Mouse (Mus musculus): ENCODE results near the gene Hcfc1. TPM values are rescaled to one million over a fixed set of nuclear protein-coding genes. Genes with fewer than 3 reads are reported as not detected.
A peak's percentile ranks its signal among the peaks of the same experiment; 100 is the strongest.

The Hcfc1 gene
- polyA plus RNA-seq, 1 experiment from 2014 or later = 41.4 TPM

DNA sequence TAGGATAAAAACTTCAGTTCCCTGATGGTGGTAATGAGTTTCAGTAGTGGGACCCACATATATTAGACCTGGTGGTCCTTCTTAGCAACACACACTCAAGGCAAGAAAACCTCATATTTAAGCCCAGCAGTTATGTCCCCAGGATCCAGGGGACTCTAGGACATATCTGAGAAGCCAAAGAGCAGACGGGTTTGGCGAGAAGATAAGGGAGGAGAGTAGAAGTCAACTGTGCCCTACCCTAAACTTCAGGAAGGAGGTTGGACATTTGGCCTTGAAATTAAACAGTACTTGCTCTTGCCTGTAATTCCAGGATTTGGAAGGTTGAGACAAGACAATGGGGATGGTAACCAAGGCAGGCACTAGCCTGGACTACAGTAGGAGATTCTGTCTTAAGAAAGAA lies 3.6 kb upstream of the Hcfc1 start:
- Histone ChIP-seq H3K27ac (replicated peaks) (no peak overlapping the region), H3K4me2 (no peak overlapping the region), H3K36me3 (no peaks in the 10 kb centered on the region), H3K4me1 (peaks cover under 1% of the 10 kb centered on the region; the same call in 1 of the 2 replicates), H3K27me3 (replicated peaks) (no peaks in the 10 kb centered on the region), H3K9ac (replicated peaks) (no peak overlapping the region), H3K4me3 (replicated peaks) (no peak overlapping the region), H3K9me3 (replicated peaks) (no peaks in the 10 kb centered on the region)
- no peak for ATAC-seq (ENCODE audit: low FRiP score)
- 96% methylated on average over 2 of the region's 2 CpGs for WGBS

- Histone ChIP-seq H3K27ac (replicated peaks) (0 out of 2 replicates have a peak overlapping the region, but pooled peaks have one; percentile 28), H3K9ac (replicated peaks) (no peak overlapping the region), H3K27me3 (replicated peaks) (no peaks in the 10 kb centered on the region), H3K4me1 (peaks cover 6% of the 10 kb centered on the region), H3K4me2 (no peak overlapping the region), H3K4me3 (replicated peaks) (no peak overlapping the region), H3K36me3 (no peaks in the 10 kb centered on the region), H3K9me3 (replicated peaks) (no peaks in the 10 kb centered on the region)
- no peak for ATAC-seq (ENCODE audit: low FRiP score)
- 85% methylated on average over 1 of the region's 1 CpGs for WGBS
Observed at GRCm38 (mm10) chrX:73969167-73969566, 3.0 kb upstream of the Hcfc1 start.

DNA sequence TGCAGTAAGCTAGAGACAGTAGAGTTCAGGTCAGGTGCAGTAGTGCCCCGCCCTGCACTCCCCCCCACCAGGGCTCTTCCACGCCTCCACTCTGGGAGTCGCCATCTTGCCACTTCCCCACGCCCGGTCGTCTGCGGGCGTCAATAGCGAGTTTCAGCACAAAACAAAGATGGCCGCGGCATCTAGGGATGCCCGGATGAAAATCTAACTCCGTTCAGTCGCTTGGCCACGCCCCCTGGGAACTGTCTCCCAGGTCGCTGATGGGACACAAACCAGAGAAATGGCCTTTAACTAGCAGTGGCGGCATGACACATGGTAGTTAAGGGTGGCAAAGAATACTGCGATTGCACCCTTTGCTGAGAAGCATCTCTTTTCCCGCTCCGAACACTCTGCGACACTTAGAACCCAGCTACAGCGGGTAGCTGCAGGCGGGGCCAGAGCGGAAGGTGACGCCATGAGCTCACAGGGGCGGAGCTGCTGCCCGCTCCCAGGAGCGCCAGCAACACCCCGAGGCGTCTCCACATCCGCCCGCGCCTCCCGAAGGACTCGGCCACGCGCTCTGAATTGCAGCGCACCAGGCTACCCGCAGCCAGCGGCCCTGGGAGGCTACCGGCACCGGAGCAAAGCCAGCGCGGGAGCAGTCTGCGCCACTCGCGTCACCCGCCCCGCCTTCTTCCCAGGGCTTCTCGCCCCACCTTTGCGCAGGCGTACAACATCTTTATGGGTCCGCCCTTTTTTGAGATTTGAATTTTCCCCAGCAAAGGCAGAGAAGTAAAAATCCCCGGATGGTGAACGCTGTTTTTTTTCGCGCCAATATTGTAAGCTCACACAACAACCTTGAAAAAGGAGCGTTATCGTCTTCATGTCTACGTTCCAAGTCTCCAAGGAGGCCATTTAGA lies 1.3 kb upstream of the Hcfc1 start:
- Histone ChIP-seq H3K27ac (replicated peaks) (peak overlapping the region; percentile 98), H3K4me1 (peaks cover 23% of the 10 kb centered on the region), H3K36me3 (no peaks in the 10 kb centered on the region), H3K4me3 (replicated peaks) (peak overlapping the region; percentile 65), H3K27me3 (replicated peaks) (no peaks in the 10 kb centered on the region), H3K9me3 (replicated peaks) (no peaks in the 10 kb centered on the region), H3K9ac (replicated peaks) (peak overlapping the region; percentile 62), H3K4me2 (peak overlapping the region; percentile 61)
- peak; percentile 90 for ATAC-seq (ENCODE audit: low FRiP score)
- WGBS = 15% methylated on average over 60 of the region's 60 CpGs

DNA sequence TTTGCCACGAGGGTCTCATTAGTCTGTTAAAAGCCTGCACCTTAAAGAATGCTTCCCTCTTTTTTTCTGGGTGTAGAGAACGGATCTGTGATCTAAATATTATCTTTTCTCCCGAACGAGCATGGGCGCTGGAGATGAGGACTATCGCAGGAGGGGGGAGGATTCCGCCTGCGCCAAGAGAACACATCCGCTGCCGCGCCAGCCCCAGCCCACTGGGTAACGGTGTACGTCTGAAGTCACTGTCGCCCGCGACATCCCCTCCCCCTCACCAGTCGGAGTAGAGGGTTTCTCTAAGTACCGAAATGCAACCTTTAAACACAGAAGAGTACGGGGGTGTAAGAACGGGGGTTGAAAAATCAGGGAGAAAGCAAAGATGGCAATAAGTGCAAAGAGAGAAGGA lies 850 bp downstream of the Hcfc1 start:
- 18% methylated on average over 20 of the region's 20 CpGs for WGBS
- Histone ChIP-seq H3K4me2 (peak overlapping the region; percentile 61), H3K27ac (replicated peaks) (peak overlapping the region; percentile 98), H3K36me3 (no peaks in the 10 kb centered on the region), H3K9ac (replicated peaks) (peak overlapping the region; percentile 62), H3K9me3 (replicated peaks) (no peaks in the 10 kb centered on the region), H3K4me1 (peaks cover 29% of the 10 kb centered on the region), H3K4me3 (replicated peaks) (peak overlapping the region; percentile 65), H3K27me3 (replicated peaks) (no peaks in the 10 kb centered on the region)
- no peak for ATAC-seq (ENCODE audit: low FRiP score)

DNA sequence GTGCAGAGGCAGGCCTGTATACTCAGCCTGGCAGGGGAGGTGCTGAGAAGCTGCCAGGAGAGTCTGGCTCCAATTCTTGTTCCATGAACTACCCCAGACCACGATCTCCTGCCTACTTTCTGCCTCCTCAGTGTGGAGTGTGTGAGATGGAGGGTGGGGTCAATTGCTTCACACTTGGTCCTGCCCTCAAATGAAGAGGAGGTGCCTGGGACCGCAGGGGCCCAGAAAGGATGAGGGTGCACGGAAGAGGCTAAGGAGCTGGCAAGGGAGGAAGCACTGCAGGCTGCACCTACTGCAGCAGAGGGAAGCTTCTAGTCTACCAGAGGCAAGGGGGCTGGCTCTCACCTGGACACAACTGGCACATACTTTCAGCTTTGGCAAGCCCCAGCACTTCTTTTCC lies 1.8 kb downstream of the Hcfc1 start:
- peaks cover 3% of the 10 kb centered on the region; the same call in 1 of the 2 replicates for H3K36me3 ChIP-seq
- no peaks in the 10 kb centered on the region for H3K27me3 ChIP-seq (replicated peaks)
- no peak overlapping the region for H3K27ac ChIP-seq (replicated peaks)
- peak overlapping the region; percentile 62 for H3K9ac ChIP-seq (replicated peaks)
- peak overlapping the region; percentile 61 for H3K4me2 ChIP-seq
- H3K9me3 ChIP-seq (replicated peaks) = no peaks in the 10 kb centered on the region
- WGBS = 50% methylated on average over 3 of the region's 3 CpGs
- ATAC-seq (ENCODE audit: low FRiP score) = no peak
- H3K4me3 ChIP-seq (replicated peaks) = peak overlapping the region; percentile 65
- H3K4me1 ChIP-seq = peaks cover 29% of the 10 kb centered on the region

DNA sequence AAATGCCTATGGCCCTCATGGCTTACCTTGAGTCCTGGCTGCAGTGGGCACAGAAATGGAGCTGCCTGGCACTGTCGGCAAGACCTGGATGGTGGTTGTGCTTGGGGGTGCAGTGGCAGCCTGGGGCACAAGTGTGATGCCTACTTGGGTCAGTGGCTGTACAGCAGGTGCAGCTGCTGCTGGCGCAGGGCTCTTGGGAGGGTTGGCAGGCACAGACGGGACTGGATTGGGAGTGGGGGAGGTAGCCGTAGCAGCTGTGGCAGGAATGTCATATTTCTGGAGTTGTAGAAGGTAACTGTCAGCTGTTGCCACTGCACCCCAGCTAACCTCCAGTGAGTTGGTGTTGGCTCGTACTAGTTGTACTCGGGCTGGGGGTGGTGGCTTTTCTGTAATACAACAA lies 11.2 kb downstream of the Hcfc1 start:
- H3K4me1 ChIP-seq = no peaks in the 10 kb centered on the region
- no peak overlapping the region for H3K9ac ChIP-seq (replicated peaks)
- no peak overlapping the region for H3K4me2 ChIP-seq
- H3K4me3 ChIP-seq (replicated peaks) = no peak overlapping the region
- ATAC-seq (ENCODE audit: low FRiP score) = no peak
- no peaks in the 10 kb centered on the region for H3K9me3 ChIP-seq (replicated peaks)
- no peaks in the 10 kb centered on the region for H3K27me3 ChIP-seq (replicated peaks)
- peaks cover 72% of the 10 kb centered on the region for H3K36me3 ChIP-seq
- no peak overlapping the region for H3K27ac ChIP-seq (replicated peaks)
- WGBS = 93% methylated on average over 6 of the region's 6 CpGs

- no peak overlapping the region for H3K9ac ChIP-seq (replicated peaks)
- 85% methylated on average over 5 of the region's 5 CpGs for WGBS
- H3K9me3 ChIP-seq (replicated peaks) = no peaks in the 10 kb centered on the region
- H3K4me2 ChIP-seq = no peak overlapping the region
- H3K27ac ChIP-seq (replicated peaks) = no peak overlapping the region
- peaks cover 74% of the 10 kb centered on the region for H3K36me3 ChIP-seq
- H3K4me1 ChIP-seq = no peaks in the 10 kb centered on the region
- H3K4me3 ChIP-seq (replicated peaks) = no peak overlapping the region
- H3K27me3 ChIP-seq (replicated peaks) = no peaks in the 10 kb centered on the region
- no peak for ATAC-seq (ENCODE audit: low FRiP score)
Observed at GRCm38 (mm10) chrX:73952603-73953002, 13.6 kb downstream of the Hcfc1 start.

DNA sequence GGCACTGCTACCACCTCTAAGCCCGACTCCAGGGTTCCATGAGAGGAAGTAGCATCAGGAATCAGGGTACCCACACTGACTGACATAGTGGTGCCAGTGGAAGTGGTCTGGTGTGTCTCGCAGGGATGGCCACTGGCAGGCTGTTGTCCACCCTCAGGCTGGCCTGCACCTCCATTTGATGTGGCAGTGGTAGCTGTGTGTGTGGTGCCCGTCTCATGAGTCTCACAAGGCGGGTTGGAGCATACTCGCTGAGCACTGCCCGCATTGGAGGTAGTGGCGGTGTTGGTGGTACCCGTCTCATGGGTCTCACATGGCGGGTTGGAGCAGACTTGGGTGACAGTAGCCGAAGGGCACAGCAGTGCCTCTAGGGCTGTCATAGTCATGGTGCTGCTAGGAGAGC lies 16.8 kb downstream of the Hcfc1 start:
- Histone ChIP-seq H3K27ac (replicated peaks) (no peak overlapping the region), H3K4me2 (no peak overlapping the region), H3K36me3 (peaks cover 82% of the 10 kb centered on the region), H3K4me3 (replicated peaks) (no peak overlapping the region), H3K27me3 (replicated peaks) (no peaks in the 10 kb centered on the region), H3K9ac (replicated peaks) (no peak overlapping the region), H3K4me1 (no peaks in the 10 kb centered on the region), H3K9me3 (replicated peaks) (no peaks in the 10 kb centered on the region)
- WGBS = 92% methylated on average over 10 of the region's 10 CpGs
- ATAC-seq (ENCODE audit: low FRiP score) = peak; percentile 21; the same call in 1 of the 2 replicates

GRCm38 (mm10) chrX:73948647-73949046 lies 17.5 kb downstream of the Hcfc1 start:
- no peaks in the 10 kb centered on the region for H3K4me1 ChIP-seq
- 23% methylated on average over 4 of the region's 4 CpGs for WGBS
- no peak overlapping the region for H3K4me3 ChIP-seq (replicated peaks)
- H3K27me3 ChIP-seq (replicated peaks) = no peaks in the 10 kb centered on the region
- no peaks in the 10 kb centered on the region for H3K9me3 ChIP-seq (replicated peaks)
- H3K36me3 ChIP-seq = peaks cover 84% of the 10 kb centered on the region
- no peak overlapping the region for H3K4me2 ChIP-seq
- peak; percentile 53; the same call in 1 of the 2 replicates for ATAC-seq (ENCODE audit: low FRiP score)
- H3K9ac ChIP-seq (replicated peaks) = no peak overlapping the region
- no peak overlapping the region for H3K27ac ChIP-seq (replicated peaks)

- H3K36me3 ChIP-seq = peaks cover 75% of the 10 kb centered on the region
- ATAC-seq (ENCODE audit: low FRiP score) = no peak
- no peaks in the 10 kb centered on the region for H3K27me3 ChIP-seq (replicated peaks)
- no peak overlapping the region for H3K9ac ChIP-seq (replicated peaks)
- no peak overlapping the region for H3K4me3 ChIP-seq (replicated peaks)
- no peak overlapping the region for H3K27ac ChIP-seq (replicated peaks)
- H3K9me3 ChIP-seq (replicated peaks) = no peaks in the 10 kb centered on the region
- no peaks in the 10 kb centered on the region for H3K4me1 ChIP-seq
- H3K4me2 ChIP-seq = no peak overlapping the region
- WGBS = 75% methylated on average over 6 of the region's 6 CpGs
Observed at GRCm38 (mm10) chrX:73946896-73947295, 19.3 kb downstream of the Hcfc1 start.

DNA sequence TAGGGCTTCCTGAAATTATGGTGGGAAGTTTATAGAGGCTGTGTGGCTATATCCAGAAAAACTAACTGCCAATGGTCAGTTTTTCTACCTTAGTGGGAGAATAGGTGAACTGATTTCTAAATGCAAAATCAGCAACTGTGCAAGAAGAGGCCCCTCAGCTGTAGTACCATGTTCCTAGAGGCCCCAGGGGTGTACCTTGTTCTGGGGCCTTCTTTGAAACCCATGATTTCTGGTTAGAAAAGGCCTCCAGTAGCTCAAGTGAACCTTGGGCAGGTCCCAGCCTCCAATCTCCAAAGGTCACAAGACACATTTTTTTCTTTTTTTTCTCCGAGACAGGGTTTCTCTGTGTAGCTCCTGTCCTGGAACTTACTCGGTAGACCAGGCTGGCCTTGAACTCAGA lies 23.9 kb downstream of the Hcfc1 start:
- no peaks in the 10 kb centered on the region for H3K9me3 ChIP-seq (replicated peaks)
- no peaks in the 10 kb centered on the region for H3K27me3 ChIP-seq (replicated peaks)
- ATAC-seq (ENCODE audit: low FRiP score) = no peak
- H3K4me1 ChIP-seq = no peaks in the 10 kb centered on the region
- no peak overlapping the region for H3K4me3 ChIP-seq (replicated peaks)
- no peak overlapping the region for H3K27ac ChIP-seq (replicated peaks)
- no peak overlapping the region for H3K9ac ChIP-seq (replicated peaks)
- H3K4me2 ChIP-seq = no peak overlapping the region
- peaks cover 45% of the 10 kb centered on the region for H3K36me3 ChIP-seq
- WGBS = 85% methylated on average over 2 of the region's 2 CpGs

DNA sequence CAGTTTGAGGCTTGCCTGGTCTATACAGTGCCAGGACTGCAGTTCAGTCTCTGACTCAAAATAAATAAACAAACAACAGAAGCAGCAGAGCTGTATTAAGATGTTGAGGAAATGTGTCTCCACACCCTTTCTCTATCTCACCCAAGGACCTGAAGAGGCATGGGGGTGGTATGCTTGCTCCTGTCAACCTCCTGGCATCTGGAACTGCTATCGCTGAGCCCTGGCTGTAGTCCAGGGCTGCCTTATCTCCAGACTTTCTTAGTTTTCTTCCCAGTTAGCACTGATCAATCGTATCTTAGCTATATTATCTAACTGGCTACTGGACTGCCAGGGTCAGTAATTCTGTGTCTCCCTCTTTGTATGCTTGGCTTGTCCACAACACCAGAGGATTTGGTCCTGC lies 24.3 kb downstream of the Hcfc1 start:
- Histone ChIP-seq H3K27me3 (replicated peaks) (no peaks in the 10 kb centered on the region), H3K9ac (replicated peaks) (no peak overlapping the region), H3K9me3 (replicated peaks) (no peaks in the 10 kb centered on the region), H3K4me3 (replicated peaks) (no peak overlapping the region), H3K4me2 (no peak overlapping the region), H3K36me3 (peaks cover 40% of the 10 kb centered on the region), H3K27ac (replicated peaks) (no peak overlapping the region), H3K4me1 (no peaks in the 10 kb centered on the region)
- 85% methylated on average over 2 of the region's 2 CpGs for WGBS
- ATAC-seq (ENCODE audit: low FRiP score) = no peak

Data from neural tube, embryonic 15.5 days (tissue).